Mouse (Mus musculus) liver, adult 2 months (tissue): ENCODE measurements at regions not wholly inside any gene's neighbourhood (a gene's known extent, or its start where the extent isn't known, plus 50 kb on each side); places are given as distances from the start of the nearest gene placed in this dataset.

ENCODE experiments used
- DNase-seq: peaks from one replicate; pipeline ENCODE4 v3.0.0-alpha.2; 2011; ENCODE audit warnings: low read depth, low spot score; ENCODE audit errors: extremely low read depth
- H3K27ac ChIP-seq: fragments of 200-500 bp; replicated peaks from 2 replicates; pipeline ENCODE4 v1.5.1; 2012; ENCODE audit warnings: low read depth, mild to moderate bottlenecking, control low read depth, inconsistent platforms, low read length; ENCODE audit not compliant: insufficient read depth
- H3K27me3 ChIP-seq: fragments of 200-500 bp; 2 replicates; pipeline ENCODE4 v1.6.1; 2012; ENCODE audit warnings: mild to moderate bottlenecking, moderate library complexity, low read length, inconsistent platforms; ENCODE audit not compliant: control insufficient read depth, insufficient read depth
- H3K36me3 ChIP-seq: fragments of 200-500 bp; 2 replicates; pipeline ENCODE4 v1.6.1; 2012; ENCODE audit warnings: low read length, inconsistent platforms; ENCODE audit not compliant: control insufficient read depth, insufficient read depth
- H3K4me1 ChIP-seq: fragments of 200-500 bp; 2 replicates; pipeline ENCODE4 v1.6.1; 2011; ENCODE audit warnings: low read length; ENCODE audit not compliant: control insufficient read depth, insufficient read depth
- H3K4me3 ChIP-seq: fragments of 200-500 bp; 2 replicates; pipeline ENCODE4 v1.5.1; 2011; ENCODE audit warnings: low read depth, mild to moderate bottlenecking, control low read depth, low read length, moderate library complexity; ENCODE audit not compliant: insufficient read depth
- H3K79me2 ChIP-seq: fragments of 200-500 bp; 2 replicates; pipeline ENCODE4 v1.6.1; 2012; ENCODE audit warnings: inconsistent platforms, mild to moderate bottlenecking, low read length, moderate library complexity; ENCODE audit not compliant: control insufficient read depth, insufficient read depth
- H3K9ac ChIP-seq: fragments of 200-500 bp; 2 replicates; pipeline ENCODE4 v1.6.1; 2012; ENCODE audit warnings: low read depth, mild to moderate bottlenecking, control low read depth, inconsistent platforms, low read length
- CTCF ChIP-seq: fragments of 200-500 bp; IDR thresholded peaks from 2 replicates; pipeline ENCODE4 v1.5.1; 2011; ENCODE audit warnings: low read depth, low read length, control low read depth
- POLR2A ChIP-seq: fragments of 200-500 bp; IDR thresholded peaks from 2 replicates; pipeline ENCODE4 v1.6.1; 2011; ENCODE audit warnings: low read length, control low read depth; ENCODE audit not compliant: insufficient read depth; ENCODE audit errors: extremely low read depth
- WGBS: fragments of 180-500 bp; shearing (Covaris S2); methylation state at CpG from one replicate; pipeline ENCODE4 v1.1.7; 2018; 5-methylcytosine and 5-hydroxymethylcytosine counted together

- H3K4me1 ChIP-seq = no peaks in the 10 kb centered on the region
- H3K36me3 ChIP-seq = no peaks in the 10 kb centered on the region
- TF ChIP-seq POLR2A = no peak
- TF ChIP-seq CTCF = no peak
- H3K27me3 ChIP-seq = no peaks in the 10 kb centered on the region
- no peak overlapping the region for H3K4me3 ChIP-seq
- no peak for DNase-seq
- H3K79me2 ChIP-seq = no peaks in the 10 kb centered on the region
- no peak overlapping the region for H3K9ac ChIP-seq
- 70% methylated on average over 21 of the region's 21 CpGs for WGBS
- no peak overlapping the region for H3K27ac ChIP-seq
Measured at GRCm38 (mm10) chr9:61573634-61574359, 201.6 kb downstream of the Tle3 start.

GRCm38 (mm10) chr9:61563017-61563416 is 190.9 kb downstream of the Tle3 start:
- H3K36me3 ChIP-seq = no peaks in the 10 kb centered on the region
- H3K4me1 ChIP-seq = no peaks in the 10 kb centered on the region
- H3K4me3 ChIP-seq = no peak overlapping the region
- H3K27me3 ChIP-seq = no peaks in the 10 kb centered on the region
- TF ChIP-seq CTCF (no peak), POLR2A (no peak)
- 82% methylated on average over 8 of the region's 8 CpGs for WGBS
- H3K9ac ChIP-seq = no peak overlapping the region
- no peak overlapping the region for H3K27ac ChIP-seq
- no peaks in the 10 kb centered on the region for H3K79me2 ChIP-seq
- DNase-seq = no peak

GRCm38 (mm10) chr9:61561551-61561950 is 189.4 kb downstream of the Tle3 start:
- no peak overlapping the region for H3K27ac ChIP-seq
- no peak overlapping the region for H3K9ac ChIP-seq
- H3K36me3 ChIP-seq = no peaks in the 10 kb centered on the region
- 54% methylated on average over 8 of the region's 8 CpGs for WGBS
- H3K4me1 ChIP-seq = no peaks in the 10 kb centered on the region
- H3K27me3 ChIP-seq = no peaks in the 10 kb centered on the region
- TF ChIP-seq CTCF (no peak), POLR2A (no peak)
- no peak overlapping the region for H3K4me3 ChIP-seq
- no peaks in the 10 kb centered on the region for H3K79me2 ChIP-seq
- DNase-seq = no peak

- no peaks in the 10 kb centered on the region for H3K27me3 ChIP-seq
- no peak overlapping the region for H3K9ac ChIP-seq
- H3K27ac ChIP-seq = no peak overlapping the region
- no peak for TF ChIP-seq CTCF
- no peak for TF ChIP-seq POLR2A
- no peaks in the 10 kb centered on the region for H3K79me2 ChIP-seq
- WGBS = 91% methylated on average over 10 of the region's 10 CpGs
- H3K36me3 ChIP-seq = no peaks in the 10 kb centered on the region
- H3K4me3 ChIP-seq = no peak overlapping the region
- H3K4me1 ChIP-seq = no peaks in the 10 kb centered on the region
- no peak for DNase-seq
Measured at GRCm38 (mm10) chr9:61558621-61559020, 186.5 kb downstream of the Tle3 start.

DNA sequence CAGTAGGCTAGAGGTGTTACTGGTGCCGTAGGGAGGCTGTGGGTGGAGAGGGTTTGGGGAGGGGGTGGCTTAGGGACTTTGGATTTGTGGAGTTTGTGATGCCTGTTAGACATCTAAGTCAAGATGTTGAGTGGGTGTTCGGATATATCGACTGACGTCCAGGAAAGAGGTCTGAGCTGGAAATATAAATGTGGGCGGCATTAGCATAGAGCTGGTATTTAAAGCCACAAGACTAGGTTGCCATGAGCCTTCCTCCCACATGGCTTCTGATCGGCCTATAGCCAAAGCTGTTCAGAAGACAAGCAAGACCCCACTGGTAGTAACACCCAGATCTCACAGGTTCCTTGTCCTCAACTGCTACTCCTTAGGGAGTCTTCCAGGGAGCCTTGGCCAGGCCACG is 184.9 kb downstream of the Tle3 start:
- no peak for TF ChIP-seq CTCF
- Histone ChIP-seq H3K79me2 (no peaks in the 10 kb centered on the region), H3K36me3 (no peaks in the 10 kb centered on the region), H3K4me1 (no peaks in the 10 kb centered on the region), H3K27me3 (no peaks in the 10 kb centered on the region), H3K9ac (no peak overlapping the region), H3K27ac (no peak overlapping the region), H3K4me3 (no peak overlapping the region)
- DNase-seq = no peak
- 89% methylated on average over 7 of the region's 7 CpGs for WGBS

DNA sequence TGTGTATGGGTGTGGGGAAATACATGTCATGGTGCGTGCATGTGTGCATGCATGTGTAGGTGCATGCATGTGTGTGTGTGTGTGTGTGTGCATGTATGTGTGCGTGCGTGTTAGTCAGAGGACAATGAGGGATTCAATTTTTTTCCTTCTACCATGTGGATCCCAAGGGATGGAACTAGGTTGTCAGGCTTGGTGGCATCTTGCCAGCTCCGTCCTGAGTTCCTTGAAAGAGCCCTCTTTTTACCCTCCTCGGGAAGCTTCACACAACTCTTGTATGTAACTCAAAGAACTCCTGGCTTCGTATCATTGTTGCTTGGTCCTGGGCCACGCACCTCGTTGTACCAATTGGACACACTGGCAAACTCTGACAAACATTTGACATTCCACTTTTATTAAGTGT is 183.0 kb downstream of the Tle3 start:
- Histone ChIP-seq H3K4me1 (no peaks in the 10 kb centered on the region), H3K9ac (no peak overlapping the region), H3K27me3 (no peaks in the 10 kb centered on the region), H3K4me3 (no peak overlapping the region), H3K27ac (no peak overlapping the region), H3K79me2 (no peaks in the 10 kb centered on the region), H3K36me3 (no peaks in the 10 kb centered on the region)
- TF ChIP-seq POLR2A = no peak
- TF ChIP-seq CTCF = no peak
- WGBS = 90% methylated on average over 8 of the region's 8 CpGs
- no peak for DNase-seq
